Mouse (Mus musculus) hindbrain, postnatal 0 days (tissue): ENCODE data around the gene Sycp2. TPM values are rescaled to one million over a fixed set of nuclear protein-coding genes. Genes with fewer than 3 reads are reported as not detected.

Experiments
- ATAC-seq: fragments of 200-750 bp; cut with Nextera tagmentation; 2 replicates; pipeline ENCODE4 v1.8.0; 2017; ENCODE audit warnings: mild to moderate bottlenecking, moderate TSS enrichment, moderate library complexity
- DNase-seq: peaks from one replicate; pipeline ENCODE4 v3.0.0-alpha.2; 2015; ENCODE audit warnings: low spot score
- H3K27ac ChIP-seq: fragments of 300-500 bp; sonication (generic); 2 replicates; pipeline ENCODE4 v1.5.1; 2014; ENCODE audit warnings: mild to moderate bottlenecking
- H3K27me3 ChIP-seq: fragments of 300-500 bp; sonication (generic); 2 replicates; pipeline ENCODE4 v1.6.1; 2014; ENCODE audit warnings: low read length, mixed read lengths; ENCODE audit not compliant: insufficient read depth
- H3K36me3 ChIP-seq: fragments of 300-500 bp; sonication (generic); 2 replicates; pipeline ENCODE4 v1.6.1; 2014; ENCODE audit warnings: low read length, mixed read lengths; ENCODE audit not compliant: insufficient read depth
- H3K4me1 ChIP-seq: fragments of 300-500 bp; sonication (generic); 2 replicates; pipeline ENCODE4 v1.6.1; 2014; ENCODE audit warnings: antibody characterized with exemption, low read length, mixed read lengths; ENCODE audit not compliant: insufficient read depth
- H3K4me2 ChIP-seq: fragments of 300-500 bp; sonication (generic); 2 replicates; pipeline ENCODE4 v1.6.1; 2014; ENCODE audit warnings: low read depth, mild to moderate bottlenecking, low read length, moderate library complexity, mixed read lengths
- H3K4me3 ChIP-seq: fragments of 300-500 bp; sonication (generic); 2 replicates; pipeline ENCODE4 v1.5.1; 2014; ENCODE audit warnings: low read length
- H3K9ac ChIP-seq: fragments of 300-500 bp; sonication (generic); replicated peaks from 2 replicates; pipeline ENCODE4 v1.6.1; 2014; ENCODE audit warnings: mild to moderate bottlenecking, low read length, moderate library complexity, mixed read lengths
- H3K9me3 ChIP-seq: fragments of 300-500 bp; sonication (generic); 2 replicates; pipeline ENCODE4 v1.6.1; 2016; ENCODE audit warnings: low read length, mixed read lengths
- CTCF ChIP-seq: IDR thresholded peaks from 2 replicates; pipeline ENCODE4 v1.5.1; 2016; ENCODE audit warnings: antibody characterized with exemption, control low read depth, low read depth
- WGBS: fragments of 180-500 bp; shearing (Covaris S2); extraction: QIAGEN DNeasy Blood & Tissue Kit; methylation state at CpG from one replicate; pipeline ENCODE4 v1.1.7; 2014; 5-methylcytosine and 5-hydroxymethylcytosine counted together
- polyA plus RNA-seq: library from polyadenylated mRNA; unstranded; fragments of >200 nt; fragmentation: Nextera tagmentation; extraction: Ambion mirVana; gene quantifications from 2 replicates; pipeline ENCODE4 v1.2.1, GENCODE M21; 2015
- total RNA-seq: library from RNA; depleted of rRNA; stranded (reverse); fragments of >200 nt; gene quantifications from 2 replicates; pipeline ENCODE4 v1.2.3, GENCODE M21; 2014; rRNA removed

The Sycp2 gene
- total RNA-seq = 0.07 and 0.31 TPM in 2 replicates
- polyA plus RNA-seq = 0.26 and 0.43 TPM in 2 replicates

DNA sequence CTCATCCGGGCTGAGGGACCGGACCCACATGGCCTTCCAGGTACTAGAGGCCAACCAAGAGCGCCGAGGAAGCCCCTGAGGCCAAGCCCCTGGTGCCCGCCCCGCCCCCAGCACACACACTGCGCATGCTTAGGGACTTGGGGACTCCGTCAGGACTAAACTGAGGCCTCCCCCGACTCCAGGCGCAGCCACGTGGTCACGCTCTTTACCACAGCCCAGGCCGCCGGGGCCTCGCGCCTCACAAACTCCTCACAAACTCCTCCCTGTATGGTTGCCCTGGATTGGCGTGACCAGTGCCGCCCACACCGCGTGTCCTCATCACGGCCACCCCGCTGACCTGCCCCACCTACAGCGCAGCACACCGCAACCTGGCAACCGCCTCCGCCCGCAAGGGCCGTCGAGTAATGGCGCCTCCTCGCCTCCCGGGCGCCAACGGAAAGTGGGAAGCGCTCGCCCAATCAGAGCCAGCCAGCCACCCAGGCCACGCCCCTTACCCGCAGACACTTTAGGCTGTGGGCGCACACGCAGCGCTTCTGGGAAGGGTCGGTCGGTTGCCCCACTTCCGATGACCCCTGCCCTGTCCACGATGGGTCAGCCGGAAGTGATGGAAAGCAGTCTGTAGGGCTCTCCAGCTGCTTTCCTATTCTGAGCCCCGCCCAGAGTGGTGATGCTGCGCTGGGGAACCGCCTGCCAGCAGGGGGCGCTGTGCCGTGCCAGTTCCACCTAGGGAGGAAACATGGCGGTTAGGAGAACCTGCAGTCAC, at the start of gene Sycp2:
Gene Sycp2, minus strand, starts transcription at position 633 of the 763 bp plus-strand sequence.
- Histone ChIP-seq H3K9ac (no peak within 1 kb of the TSS), H3K4me1 (no peaks in the 10 kb centered on the region), H3K27ac (no peak within 1 kb of the TSS), H3K36me3 (no peaks in the 10 kb centered on the region), H3K9me3 (no peaks in the 10 kb centered on the region), H3K27me3 (no peaks in the 10 kb centered on the region), H3K4me3 (no peak within 1 kb of the TSS), H3K4me2 (no peak within 1 kb of the TSS)
- WGBS = 87% methylated on average over 52 of the region's 52 CpGs
- no peak for DNase-seq
- ATAC-seq = peak; percentile 45; the same call in 1 of the 2 replicates
- TF ChIP-seq CTCF = peak; percentile 44; the same call in 1 of the 2 replicates

DNA sequence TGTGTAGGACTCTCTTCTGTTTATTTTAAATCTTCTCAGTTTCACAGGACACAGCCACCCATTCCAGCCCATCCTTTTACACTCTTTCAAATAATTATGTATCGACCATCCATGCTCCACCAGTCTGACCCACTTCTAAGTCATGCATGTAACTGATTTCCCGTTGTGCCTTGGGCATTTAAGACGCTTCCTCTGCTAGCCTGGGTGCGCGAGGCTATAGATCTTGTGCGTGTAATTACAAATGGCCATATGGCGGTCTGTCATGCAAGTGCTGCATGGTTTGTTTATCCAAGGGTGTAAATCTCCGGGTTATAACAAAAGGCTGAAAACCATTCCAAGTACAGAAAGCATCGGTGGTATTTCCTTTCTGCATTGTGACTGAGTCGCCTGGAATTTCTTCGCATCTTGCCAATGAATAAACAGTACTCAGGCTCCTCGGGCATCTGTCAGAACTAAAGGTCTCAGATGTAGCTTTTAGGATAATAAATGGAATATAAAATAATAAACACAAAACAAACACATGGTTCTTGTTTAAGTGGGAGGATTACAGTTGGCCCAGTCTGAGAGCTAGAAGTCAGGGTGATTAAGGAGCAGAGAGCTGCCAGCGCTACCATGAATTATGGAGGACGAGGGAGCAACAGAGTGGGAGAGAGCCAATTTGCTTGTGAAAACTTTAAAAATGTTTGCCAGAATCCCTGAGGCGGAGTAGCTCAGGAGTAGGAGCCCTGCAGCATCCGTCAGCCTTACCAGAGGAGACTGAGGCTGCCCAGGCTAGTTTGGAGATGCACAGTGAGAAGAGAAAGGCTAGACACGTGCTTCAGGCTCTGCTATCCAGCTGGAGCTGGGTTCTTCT, 47.4 kb upstream of the Sycp2 start:
- Histone ChIP-seq H3K9me3 (no peaks in the 10 kb centered on the region), H3K27me3 (no peaks in the 10 kb centered on the region), H3K27ac (peak overlapping the region; percentile 5; the same call in 1 of the 2 replicates), H3K4me1 (0 out of 2 replicates have a peak, but pooled peaks cover 4% of the 10 kb centered on the region), H3K36me3 (no peaks in the 10 kb centered on the region), H3K9ac (no peak overlapping the region), H3K4me2 (peak overlapping the region; percentile 21; the same call in 1 of the 2 replicates), H3K4me3 (no peak overlapping the region)
- DNase-seq (peak; percentile 72), ATAC-seq (peak; percentile 38; the same call in 1 of the 2 replicates)
- 23% methylated on average over 17 of the region's 17 CpGs for WGBS
- TF ChIP-seq CTCF = no peak

DNA sequence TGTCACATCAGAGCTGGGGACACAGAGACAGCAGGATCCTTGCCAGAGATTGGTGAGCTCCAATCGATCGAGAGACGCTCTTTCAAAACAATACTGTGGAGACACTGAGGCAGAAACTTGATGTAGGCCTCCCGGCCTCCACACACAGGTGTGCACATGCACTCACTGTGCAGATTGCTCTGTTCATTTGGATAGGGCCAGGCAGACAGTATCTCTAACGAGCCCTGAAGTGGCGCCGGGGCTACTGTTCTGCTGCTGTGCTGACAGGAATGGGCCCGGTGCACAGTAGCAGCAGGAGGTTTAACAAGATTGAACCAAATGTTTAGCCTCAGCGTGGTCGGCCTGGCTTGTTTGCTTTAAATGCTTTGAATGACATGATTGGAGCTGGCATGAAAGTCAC, 43.5 kb upstream of the Sycp2 start:
- no peak overlapping the region for H3K4me3 ChIP-seq
- H3K27me3 ChIP-seq = no peaks in the 10 kb centered on the region
- 0 out of 2 replicates have a peak, but pooled peaks cover 4% of the 10 kb centered on the region for H3K4me1 ChIP-seq
- DNase-seq (no peak), ATAC-seq (no peak)
- no peak overlapping the region for H3K9ac ChIP-seq
- H3K4me2 ChIP-seq = no peak overlapping the region
- H3K36me3 ChIP-seq = no peaks in the 10 kb centered on the region
- no peaks in the 10 kb centered on the region for H3K9me3 ChIP-seq
- H3K27ac ChIP-seq = no peak overlapping the region
- 53% methylated on average over 10 of the region's 10 CpGs for WGBS
- TF ChIP-seq CTCF = no peak

DNA sequence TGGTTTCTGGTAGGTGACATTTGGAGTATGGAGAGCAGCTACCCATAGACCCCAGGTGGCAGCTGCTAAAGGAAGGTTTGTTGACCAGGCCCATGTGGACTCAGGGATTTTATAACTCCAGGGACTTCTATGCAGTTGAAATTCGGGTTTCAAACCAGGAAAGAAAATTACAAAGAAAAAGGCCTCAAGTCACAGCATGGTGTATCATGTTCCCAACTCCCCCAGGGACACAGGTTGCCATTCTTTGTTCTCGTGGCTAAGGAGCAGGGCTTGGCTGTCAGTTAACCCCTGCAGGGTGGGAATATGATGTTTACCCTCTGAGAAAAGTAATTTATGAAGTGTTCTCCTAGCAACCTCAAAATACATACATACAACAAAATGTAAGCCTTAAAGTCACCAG, 42.8 kb upstream of the Sycp2 start:
- H3K27me3 ChIP-seq = no peaks in the 10 kb centered on the region
- H3K9ac ChIP-seq = no peak overlapping the region
- WGBS = 15% methylated on average over 2 of the region's 2 CpGs
- H3K4me2 ChIP-seq = no peak overlapping the region
- no peak for TF ChIP-seq CTCF
- DNase-seq (no peak), ATAC-seq (no peak)
- H3K4me1 ChIP-seq = no peaks in the 10 kb centered on the region
- H3K9me3 ChIP-seq = no peaks in the 10 kb centered on the region
- no peaks in the 10 kb centered on the region for H3K36me3 ChIP-seq
- no peak overlapping the region for H3K4me3 ChIP-seq
- H3K27ac ChIP-seq = no peak overlapping the region

DNA sequence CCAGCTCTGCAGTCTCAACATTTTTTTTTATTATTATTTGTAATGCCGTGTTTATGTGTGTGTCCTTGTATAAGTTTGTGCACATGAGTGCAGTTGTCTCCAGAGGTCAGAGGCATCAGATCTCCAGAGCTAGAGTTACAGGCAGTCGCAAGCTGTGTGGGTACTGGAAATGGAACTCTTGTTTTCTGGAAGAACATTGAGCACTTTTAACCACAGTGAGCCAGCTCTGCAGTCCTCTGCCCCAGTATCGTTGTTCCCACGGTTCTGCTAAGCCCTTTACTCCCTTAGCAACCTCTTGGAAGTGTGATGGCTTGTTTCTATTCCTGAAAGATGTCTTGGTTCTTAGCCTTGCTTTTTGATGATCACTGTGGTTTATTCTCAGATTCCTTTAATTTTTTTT, 41.9 kb upstream of the Sycp2 start:
- no peak for TF ChIP-seq CTCF
- no peaks in the 10 kb centered on the region for H3K36me3 ChIP-seq
- no peaks in the 10 kb centered on the region for H3K4me1 ChIP-seq
- 72% methylated on average over 4 of the region's 4 CpGs for WGBS
- H3K4me2 ChIP-seq = no peak overlapping the region
- H3K4me3 ChIP-seq = no peak overlapping the region
- DNase-seq (no peak), ATAC-seq (no peak)
- H3K9ac ChIP-seq = no peak overlapping the region
- H3K27ac ChIP-seq = no peak overlapping the region
- H3K9me3 ChIP-seq = no peaks in the 10 kb centered on the region
- H3K27me3 ChIP-seq = no peaks in the 10 kb centered on the region

DNA sequence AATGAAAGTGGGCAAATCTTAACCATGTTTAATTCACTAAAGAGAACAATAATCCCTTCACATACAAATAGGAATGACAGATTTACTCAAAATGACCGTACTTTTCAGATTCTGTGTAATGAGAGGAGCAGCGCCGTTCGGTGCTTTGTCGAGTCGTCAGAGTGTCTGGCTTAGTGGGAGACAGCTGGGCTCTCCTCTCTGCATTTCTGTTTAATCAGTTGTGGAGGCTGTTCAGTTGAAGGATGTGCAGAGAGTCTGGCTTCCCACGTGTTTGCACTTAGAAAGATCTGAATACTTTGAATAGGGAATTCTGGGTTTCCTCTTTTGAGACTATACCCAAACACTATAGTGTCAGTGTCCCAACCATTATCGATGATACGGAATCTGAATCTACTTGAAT, 29.8 kb upstream of the Sycp2 start:
- DNase-seq = no peak
- no peak for ATAC-seq
- Histone ChIP-seq H3K27me3 (no peaks in the 10 kb centered on the region), H3K4me1 (no peaks in the 10 kb centered on the region), H3K36me3 (no peaks in the 10 kb centered on the region), H3K27ac (no peak overlapping the region), H3K4me2 (no peak overlapping the region), H3K4me3 (no peak overlapping the region), H3K9me3 (no peaks in the 10 kb centered on the region), H3K9ac (no peak overlapping the region)
- TF ChIP-seq CTCF = no peak
- 52% methylated on average over 9 of the region's 9 CpGs for WGBS
